Mouse (Mus musculus): ENCODE data around the gene Grm8. TPM values are rescaled to one million over a fixed set of nuclear protein-coding genes. Genes with fewer than 3 reads are reported as not detected.
"Not testable (repeated sequence)": the region's sequence is repeated elsewhere in the genome, so short reads cannot be mapped to it uniquely, and the experiment has no call there.

Grm8 gene
- polyA plus RNA-seq, 1 experiment from 2014 or later, result 0.09 TPM

- H3K36me3 ChIP-seq (ENCODE audit: insufficient read depth, low read length), result no peaks in the 10 kb centered on the region
- H3K4me3 ChIP-seq (ENCODE audit: low read length), result no peak overlapping the region
- H3K4me2 ChIP-seq (replicated peaks; ENCODE audit: low read depth, low read length), result no peak overlapping the region
- no peaks in the 10 kb centered on the region for H3K27me3 ChIP-seq (ENCODE audit: insufficient read depth, low read length)
- no peak for ATAC-seq (ENCODE audit: low FRiP score, low TSS enrichment)
- no peak overlapping the region for H3K9ac ChIP-seq (replicated peaks; ENCODE audit: low read length)
- no peaks in the 10 kb centered on the region for H3K9me3 ChIP-seq (ENCODE audit: low read length)
- no peaks in the 10 kb centered on the region for H3K4me1 ChIP-seq (ENCODE audit: insufficient read depth, low read length)
- no peak overlapping the region for H3K27ac ChIP-seq (ENCODE audit: low read length)
Observed at GRCm38 (mm10) chr6:27904358-27904757, 230.6 kb downstream of the Grm8 start.

DNA sequence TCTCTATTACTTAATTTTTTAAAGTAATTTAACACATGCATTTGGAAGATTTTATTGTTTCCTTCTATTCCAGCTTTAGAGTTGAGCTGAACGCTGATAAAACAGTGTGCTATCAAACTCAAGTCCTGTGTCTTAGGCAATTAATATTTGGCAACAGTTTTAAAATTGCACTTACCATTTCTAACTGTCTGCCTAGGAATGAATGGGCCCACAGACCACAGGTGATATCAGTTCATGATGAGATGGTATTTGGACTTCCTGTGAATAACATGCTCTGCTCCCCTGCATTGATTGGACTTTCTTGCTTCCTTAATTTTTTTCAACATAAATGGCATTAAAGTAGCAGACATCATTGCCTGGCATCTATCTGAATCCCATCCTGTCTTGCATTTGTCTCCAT, 232.8 kb downstream of the Grm8 start:
- Histone ChIP-seq H3K36me3 (ENCODE audit: insufficient read depth, low read length) (no peaks in the 10 kb centered on the region), H3K4me2 (replicated peaks; ENCODE audit: low read depth, low read length) (no peak overlapping the region), H3K27me3 (ENCODE audit: insufficient read depth, low read length) (no peaks in the 10 kb centered on the region), H3K9me3 (ENCODE audit: low read length) (no peaks in the 10 kb centered on the region), H3K9ac (replicated peaks; ENCODE audit: low read length) (no peak overlapping the region), H3K27ac (ENCODE audit: low read length) (no peak overlapping the region), H3K4me3 (ENCODE audit: low read length) (no peak overlapping the region), H3K4me1 (ENCODE audit: insufficient read depth, low read length) (no peaks in the 10 kb centered on the region)
- WGBS, result 88% methylated on average over 1 of the region's 1 CpGs
- no peak for ATAC-seq (ENCODE audit: low FRiP score, low TSS enrichment)

DNA sequence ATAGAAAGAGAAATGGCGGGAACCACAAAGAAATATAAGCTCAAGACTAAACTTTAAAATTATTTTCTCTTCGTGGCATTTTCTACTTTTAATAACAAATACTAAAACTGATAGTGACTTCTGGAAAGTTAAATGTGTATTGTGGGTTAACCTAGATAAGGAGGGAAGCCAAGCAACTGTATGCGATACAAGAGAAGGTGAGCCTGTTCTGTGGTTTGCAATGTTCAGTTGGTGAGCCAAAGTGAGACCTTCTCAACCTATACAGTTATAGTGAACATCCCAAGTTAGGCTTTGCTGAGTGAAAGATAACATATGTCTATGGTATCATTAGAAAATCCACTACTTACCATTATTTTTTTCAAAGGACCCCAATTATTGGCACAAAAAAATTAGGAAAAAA, 233.6 kb downstream of the Grm8 start:
- no peaks in the 10 kb centered on the region for H3K4me1 ChIP-seq (ENCODE audit: insufficient read depth, low read length)
- H3K4me2 ChIP-seq (replicated peaks; ENCODE audit: low read depth, low read length), result no peak overlapping the region
- WGBS, result 89% methylated on average over 3 of the region's 3 CpGs
- ATAC-seq (ENCODE audit: low FRiP score, low TSS enrichment), result no peak
- H3K27ac ChIP-seq (ENCODE audit: low read length), result no peak overlapping the region
- H3K9me3 ChIP-seq (ENCODE audit: low read length), result no peaks in the 10 kb centered on the region
- H3K36me3 ChIP-seq (ENCODE audit: insufficient read depth, low read length), result no peaks in the 10 kb centered on the region
- no peaks in the 10 kb centered on the region for H3K27me3 ChIP-seq (ENCODE audit: insufficient read depth, low read length)
- no peak overlapping the region for H3K9ac ChIP-seq (replicated peaks; ENCODE audit: low read length)
- H3K4me3 ChIP-seq (ENCODE audit: low read length), result no peak overlapping the region

- WGBS, result 91% methylated on average over 1 of the region's 1 CpGs
- H3K27ac ChIP-seq (ENCODE audit: low read length), result no peak overlapping the region
- H3K4me3 ChIP-seq (ENCODE audit: low read length), result no peak overlapping the region
- no peaks in the 10 kb centered on the region for H3K27me3 ChIP-seq (ENCODE audit: insufficient read depth, low read length)
- no peak for ATAC-seq (ENCODE audit: low FRiP score, low TSS enrichment)
- no peak overlapping the region for H3K9ac ChIP-seq (replicated peaks; ENCODE audit: low read length)
- no peaks in the 10 kb centered on the region for H3K36me3 ChIP-seq (ENCODE audit: insufficient read depth, low read length)
- H3K9me3 ChIP-seq (ENCODE audit: low read length), result no peaks in the 10 kb centered on the region
- no peaks in the 10 kb centered on the region for H3K4me1 ChIP-seq (ENCODE audit: insufficient read depth, low read length)
- no peak overlapping the region for H3K4me2 ChIP-seq (replicated peaks; ENCODE audit: low read depth, low read length)
Observed at GRCm38 (mm10) chr6:27895153-27895552, 239.8 kb downstream of the Grm8 start.

- Histone ChIP-seq H3K4me2 (replicated peaks; ENCODE audit: low read depth, low read length) (no peak overlapping the region), H3K27ac (ENCODE audit: low read length) (no peak overlapping the region), H3K4me1 (ENCODE audit: insufficient read depth, low read length) (no peaks in the 10 kb centered on the region), H3K9me3 (ENCODE audit: low read length) (no peaks in the 10 kb centered on the region), H3K36me3 (ENCODE audit: insufficient read depth, low read length) (no peaks in the 10 kb centered on the region), H3K9ac (replicated peaks; ENCODE audit: low read length) (no peak overlapping the region), H3K27me3 (ENCODE audit: insufficient read depth, low read length) (no peaks in the 10 kb centered on the region), H3K4me3 (ENCODE audit: low read length) (no peak overlapping the region)
- 80% methylated on average over 1 of the region's 1 CpGs for WGBS
- ATAC-seq (ENCODE audit: low FRiP score, low TSS enrichment), result no peak
Observed at GRCm38 (mm10) chr6:27892886-27893285, 242.1 kb downstream of the Grm8 start.

DNA sequence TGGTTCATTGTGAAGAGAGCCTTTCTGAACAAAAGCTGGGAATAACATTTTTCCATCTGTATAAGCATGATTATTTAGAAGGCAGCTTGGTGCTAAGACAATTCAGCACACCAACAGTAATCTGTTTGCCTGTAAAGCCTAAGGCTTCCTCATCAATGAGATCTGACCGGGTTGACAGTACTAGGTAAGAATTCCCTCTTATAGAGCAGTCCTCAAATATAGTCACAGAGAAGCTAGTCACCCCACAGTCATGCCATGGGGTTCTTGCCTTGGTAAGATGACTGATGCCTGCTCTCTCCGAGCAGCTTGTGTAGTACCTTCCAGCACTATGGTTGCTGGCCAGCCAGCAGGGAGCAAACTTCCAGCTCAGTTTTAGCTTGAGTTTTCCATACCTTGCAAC, 246.6 kb downstream of the Grm8 start:
- Histone ChIP-seq H3K4me2 (replicated peaks; ENCODE audit: low read depth, low read length) (no peak overlapping the region), H3K4me1 (ENCODE audit: insufficient read depth, low read length) (no peaks in the 10 kb centered on the region), H3K4me3 (ENCODE audit: low read length) (no peak overlapping the region), H3K9ac (replicated peaks; ENCODE audit: low read length) (no peak overlapping the region), H3K9me3 (ENCODE audit: low read length) (no peaks in the 10 kb centered on the region), H3K27ac (ENCODE audit: low read length) (no peak overlapping the region), H3K36me3 (ENCODE audit: insufficient read depth, low read length) (no peaks in the 10 kb centered on the region), H3K27me3 (ENCODE audit: insufficient read depth, low read length) (no peaks in the 10 kb centered on the region)
- WGBS, result 89% methylated on average over 2 of the region's 2 CpGs
- ATAC-seq (ENCODE audit: low FRiP score, low TSS enrichment), result no peak

DNA sequence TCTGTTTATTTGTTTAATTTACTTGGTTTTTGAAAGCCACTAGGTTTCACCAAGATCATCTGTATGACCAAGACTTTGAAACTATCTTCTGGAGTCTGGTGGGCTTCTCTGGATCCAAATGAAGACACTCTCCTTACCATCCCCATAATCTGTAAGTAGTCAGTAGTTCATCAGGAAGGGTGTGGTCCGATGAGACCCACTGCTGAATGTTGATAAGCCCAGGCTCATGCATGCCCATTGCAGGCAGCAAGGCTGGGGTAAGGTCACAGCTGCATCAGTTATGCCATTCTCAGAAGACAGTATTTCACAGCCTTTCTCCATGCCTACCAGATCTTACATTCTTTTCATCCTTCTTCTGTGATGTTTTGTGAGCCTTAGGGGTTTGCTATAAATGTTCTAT, 247.1 kb downstream of the Grm8 start:
- WGBS, result 96% methylated on average over 1 of the region's 1 CpGs
- H3K4me1 ChIP-seq (ENCODE audit: insufficient read depth, low read length), result no peaks in the 10 kb centered on the region
- no peak overlapping the region for H3K4me3 ChIP-seq (ENCODE audit: low read length)
- H3K36me3 ChIP-seq (ENCODE audit: insufficient read depth, low read length), result no peaks in the 10 kb centered on the region
- no peak for ATAC-seq (ENCODE audit: low FRiP score, low TSS enrichment)
- H3K9me3 ChIP-seq (ENCODE audit: low read length), result no peaks in the 10 kb centered on the region
- no peaks in the 10 kb centered on the region for H3K27me3 ChIP-seq (ENCODE audit: insufficient read depth, low read length)
- no peak overlapping the region for H3K9ac ChIP-seq (replicated peaks; ENCODE audit: low read length)
- H3K4me2 ChIP-seq (replicated peaks; ENCODE audit: low read depth, low read length), result no peak overlapping the region
- H3K27ac ChIP-seq (ENCODE audit: low read length), result no peak overlapping the region

DNA sequence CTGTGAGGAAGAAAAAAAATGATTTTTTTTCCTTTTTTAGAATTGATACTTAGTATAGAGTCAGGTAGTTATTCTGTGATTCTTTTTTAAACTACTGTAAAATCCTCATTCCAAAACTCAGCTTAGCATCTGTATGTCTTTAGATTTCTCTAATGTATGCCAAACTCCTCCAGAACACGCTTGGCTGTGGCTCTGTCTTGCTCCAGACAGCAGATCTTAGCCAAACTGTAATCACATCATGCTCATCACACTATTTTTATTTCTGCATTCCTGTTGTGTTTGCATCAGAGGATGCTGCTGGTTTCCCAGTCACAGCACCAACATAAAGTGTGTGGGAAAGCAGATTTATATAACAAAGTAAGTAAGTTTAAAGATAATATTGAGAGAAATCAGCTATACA, 249.2 kb downstream of the Grm8 start:
- Histone ChIP-seq H3K36me3 (ENCODE audit: insufficient read depth, low read length) (no peaks in the 10 kb centered on the region), H3K9me3 (ENCODE audit: low read length) (no peaks in the 10 kb centered on the region), H3K9ac (replicated peaks; ENCODE audit: low read length) (no peak overlapping the region), H3K4me2 (replicated peaks; ENCODE audit: low read depth, low read length) (no peak overlapping the region), H3K4me1 (ENCODE audit: insufficient read depth, low read length) (no peaks in the 10 kb centered on the region), H3K4me3 (ENCODE audit: low read length) (no peak overlapping the region), H3K27ac (ENCODE audit: low read length) (no peak overlapping the region), H3K27me3 (ENCODE audit: insufficient read depth, low read length) (no peaks in the 10 kb centered on the region)
- WGBS, result 60% methylated on average over 1 of the region's 1 CpGs
- ATAC-seq (ENCODE audit: low FRiP score, low TSS enrichment), result no peak

- no peak overlapping the region for H3K4me2 ChIP-seq (replicated peaks; ENCODE audit: low read depth, low read length)
- H3K4me1 ChIP-seq (ENCODE audit: insufficient read depth, low read length), result no peaks in the 10 kb centered on the region
- no peak overlapping the region for H3K4me3 ChIP-seq (ENCODE audit: low read length)
- no peak for ATAC-seq (ENCODE audit: low FRiP score, low TSS enrichment)
- no peaks in the 10 kb centered on the region for H3K36me3 ChIP-seq (ENCODE audit: insufficient read depth, low read length)
- no peak overlapping the region for H3K27ac ChIP-seq (ENCODE audit: low read length)
- 79% methylated on average over 1 of the region's 1 CpGs for WGBS
- H3K27me3 ChIP-seq (ENCODE audit: insufficient read depth, low read length), result no peaks in the 10 kb centered on the region
- H3K9ac ChIP-seq (replicated peaks; ENCODE audit: low read length), result no peak overlapping the region
- no peaks in the 10 kb centered on the region for H3K9me3 ChIP-seq (ENCODE audit: low read length)
Observed at GRCm38 (mm10) chr6:27849644-27850043, 285.3 kb downstream of the Grm8 start.

DNA sequence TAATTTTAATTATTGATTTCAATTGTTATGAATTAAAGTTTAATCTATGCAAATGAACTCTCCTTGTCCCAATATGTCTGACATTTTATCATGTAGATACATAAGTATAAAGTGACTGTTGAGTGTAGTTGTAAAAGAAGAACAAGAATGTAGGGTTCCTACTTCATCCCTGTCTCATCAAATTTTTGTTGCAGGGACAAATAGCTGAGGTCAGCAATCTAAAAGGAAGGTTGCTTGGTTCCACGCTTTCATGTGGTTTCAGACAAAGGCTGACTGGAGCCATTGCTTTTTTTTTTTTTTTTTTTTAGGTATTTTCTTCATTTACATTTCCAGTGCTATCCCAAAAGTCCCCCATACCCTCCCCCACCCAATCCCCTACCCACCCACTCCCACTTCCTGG, 298.8 kb downstream of the Grm8 start:
- H3K4me2 ChIP-seq (replicated peaks; ENCODE audit: low read depth, low read length), result no peak overlapping the region
- H3K36me3 ChIP-seq (ENCODE audit: insufficient read depth, low read length), result no peaks in the 10 kb centered on the region
- H3K4me1 ChIP-seq (ENCODE audit: insufficient read depth, low read length), result no peaks in the 10 kb centered on the region
- H3K9ac ChIP-seq (replicated peaks; ENCODE audit: low read length), result no peak overlapping the region
- no peak overlapping the region for H3K27ac ChIP-seq (ENCODE audit: low read length)
- no peaks in the 10 kb centered on the region for H3K27me3 ChIP-seq (ENCODE audit: insufficient read depth, low read length)
- 94% methylated on average over 1 of the region's 1 CpGs for whole genome bisulfite sequencing
- H3K9me3 ChIP-seq (ENCODE audit: low read length), result no peaks in the 10 kb centered on the region
- H3K4me3 ChIP-seq (ENCODE audit: low read length), result no peak overlapping the region
- no peak for ATAC-seq (ENCODE audit: low FRiP score, low TSS enrichment)

DNA sequence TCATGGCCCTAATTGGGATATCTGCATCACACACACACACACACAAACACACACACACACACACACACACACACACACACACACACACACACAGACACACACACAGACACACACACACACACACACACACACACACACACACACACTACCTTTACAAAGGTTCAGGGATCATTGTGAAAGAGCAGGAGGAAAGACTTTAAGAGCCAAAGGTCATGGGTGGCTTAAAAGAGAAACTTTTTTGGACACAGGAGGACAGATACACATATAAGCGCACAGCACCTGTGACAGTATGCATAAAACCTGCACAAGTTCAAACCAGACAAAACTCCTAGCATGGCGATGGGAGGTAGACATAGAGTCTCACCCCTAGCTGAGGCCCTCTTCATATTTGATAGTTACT, 315.2 kb downstream of the Grm8 start:
- H3K4me2 ChIP-seq (replicated peaks; ENCODE audit: low read depth, low read length); H3K27ac ChIP-seq (ENCODE audit: low read length); H3K9me3 ChIP-seq (ENCODE audit: low read length); H3K4me3 ChIP-seq (ENCODE audit: low read length); H3K36me3 ChIP-seq (ENCODE audit: insufficient read depth, low read length); H3K4me1 ChIP-seq (ENCODE audit: insufficient read depth, low read length); ATAC-seq (ENCODE audit: low FRiP score, low TSS enrichment); H3K27me3 ChIP-seq (ENCODE audit: insufficient read depth, low read length); H3K9ac ChIP-seq (replicated peaks; ENCODE audit: low read length): not testable (repeated sequence)
- 94% methylated on average over 2 of the region's 2 CpGs for WGBS
